Mouse (Mus musculus) limb, embryonic 12.5 days (tissue): ENCODE data around the gene Gm10518. TPM values are rescaled to one million over a fixed set of nuclear protein-coding genes. Genes with fewer than 3 reads are reported as not detected.

Experiments
- ATAC-seq: fragments of 200-750 bp; cut with Nextera tagmentation; 2 replicates; pipeline ENCODE4 v1.8.0; 2017; ENCODE audit warnings: low read depth, moderate TSS enrichment; ENCODE audit not compliant: insufficient number of reproducible peaks, insufficient read depth, low FRiP score, low TSS enrichment
- H3K27ac ChIP-seq: fragments of 300-500 bp; sonication (generic); 2 replicates; pipeline ENCODE4 v1.5.1; 2016; ENCODE audit warnings: mild to moderate bottlenecking, moderate library complexity
- H3K27me3 ChIP-seq: fragments of 300-500 bp; sonication (generic); 2 replicates; pipeline ENCODE4 v1.6.1; 2016; ENCODE audit warnings: mild to moderate bottlenecking, moderate library complexity
- H3K36me3 ChIP-seq: fragments of 300-500 bp; sonication (generic); 2 replicates; pipeline ENCODE4 v1.6.1; 2016; ENCODE audit warnings: mild to moderate bottlenecking, moderate library complexity
- H3K4me1 ChIP-seq: fragments of 300-500 bp; sonication (generic); replicated peaks from 2 replicates; pipeline ENCODE4 v1.6.1; 2016
- H3K4me2 ChIP-seq: fragments of 300-500 bp; sonication (generic); 2 replicates; pipeline ENCODE4 v1.6.1; 2016; ENCODE audit warnings: mild to moderate bottlenecking, moderate library complexity
- H3K4me3 ChIP-seq: fragments of 300-500 bp; sonication (generic); replicated peaks from 2 replicates; pipeline ENCODE4 v1.5.1; 2016; ENCODE audit warnings: mild to moderate bottlenecking
- H3K9ac ChIP-seq: fragments of 300-500 bp; sonication (generic); replicated peaks from 2 replicates; pipeline ENCODE4 v1.6.1; 2016; ENCODE audit warnings: mild to moderate bottlenecking, moderate library complexity
- H3K9me3 ChIP-seq: fragments of 300-500 bp; sonication (generic); 2 replicates; pipeline ENCODE4 v1.6.1; 2016; ENCODE audit warnings: mild to moderate bottlenecking, moderate library complexity
- WGBS: fragments of 180-500 bp; shearing (Covaris S2); methylation state at CpG from one replicate; pipeline ENCODE4 v1.1.7; 2016; 5-methylcytosine and 5-hydroxymethylcytosine counted together
- polyA plus RNA-seq: library from polyadenylated mRNA; unstranded; fragments of >200 nt; fragmentation: Nextera tagmentation; extraction: Ambion mirVana; gene quantifications from 2 replicates; pipeline ENCODE4 v1.2.1, GENCODE M21; 2016

Gm10518 gene
- polyA plus RNA-seq, 1 experiment from 2014 or later = 0.35 TPM

GRCm38 (mm10) chr1:179835753-179836425 is 32.7 kb downstream of the Gm10518 start:
- no peak overlapping the region for H3K4me2 ChIP-seq
- no peak overlapping the region for H3K4me3 ChIP-seq
- no peaks in the 10 kb centered on the region for H3K36me3 ChIP-seq
- 74% methylated on average over 1 of the region's 1 CpGs for WGBS
- no peak overlapping the region for H3K9ac ChIP-seq
- no peaks in the 10 kb centered on the region for H3K27me3 ChIP-seq
- no peak for ATAC-seq
- peaks cover 7% of the 10 kb centered on the region; the same call in 1 of the 2 replicates for H3K9me3 ChIP-seq
- no peak overlapping the region for H3K27ac ChIP-seq
- no peaks in the 10 kb centered on the region for H3K4me1 ChIP-seq

- WGBS = 93% methylated on average over 7 of the region's 7 CpGs
These were observed 33.5 kb downstream of the Gm10518 start for GRCm38 (mm10) chr1:179836426-179837404.

GRCm38 (mm10) chr1:179842568-179842967 is 39.4 kb downstream of the Gm10518 start:
- 0 out of 2 replicates have a peak, but pooled peaks cover 3% of the 10 kb centered on the region for H3K4me1 ChIP-seq
- no peak overlapping the region for H3K9ac ChIP-seq
- ATAC-seq = no peak
- 87% methylated on average over 7 of the region's 7 CpGs for WGBS
- no peaks in the 10 kb centered on the region for H3K27me3 ChIP-seq
- no peak overlapping the region for H3K4me3 ChIP-seq
- H3K36me3 ChIP-seq = no peaks in the 10 kb centered on the region
- no peak overlapping the region for H3K27ac ChIP-seq
- no peaks in the 10 kb centered on the region for H3K9me3 ChIP-seq
- H3K4me2 ChIP-seq = no peak overlapping the region

More at GRCm38 (mm10) chr1:179836426-179837404, 33.5 kb downstream of the Gm10518 start:
- H3K27me3 ChIP-seq = no peaks in the 10 kb centered on the region
- no peak overlapping the region for H3K4me2 ChIP-seq
- no peak for ATAC-seq
- no peak overlapping the region for H3K27ac ChIP-seq
- no peaks in the 10 kb centered on the region for H3K4me1 ChIP-seq
- H3K9me3 ChIP-seq = peaks cover 7% of the 10 kb centered on the region; the same call in 1 of the 2 replicates
- H3K36me3 ChIP-seq = no peaks in the 10 kb centered on the region
- no peak overlapping the region for H3K9ac ChIP-seq
- no peak overlapping the region for H3K4me3 ChIP-seq

- H3K9ac ChIP-seq = no peak overlapping the region
- H3K36me3 ChIP-seq = no peaks in the 10 kb centered on the region
- no peaks in the 10 kb centered on the region for H3K9me3 ChIP-seq
- H3K4me1 ChIP-seq = peaks cover 7% of the 10 kb centered on the region; the same call in 1 of the 2 replicates
- no peak overlapping the region for H3K27ac ChIP-seq
- no peak overlapping the region for H3K4me3 ChIP-seq
- no peak for ATAC-seq
- H3K27me3 ChIP-seq = no peaks in the 10 kb centered on the region
- H3K4me2 ChIP-seq = no peak overlapping the region
- 62% methylated on average over 3 of the region's 3 CpGs for WGBS
These were observed 40.8 kb downstream of the Gm10518 start for GRCm38 (mm10) chr1:179843981-179844380.

DNA sequence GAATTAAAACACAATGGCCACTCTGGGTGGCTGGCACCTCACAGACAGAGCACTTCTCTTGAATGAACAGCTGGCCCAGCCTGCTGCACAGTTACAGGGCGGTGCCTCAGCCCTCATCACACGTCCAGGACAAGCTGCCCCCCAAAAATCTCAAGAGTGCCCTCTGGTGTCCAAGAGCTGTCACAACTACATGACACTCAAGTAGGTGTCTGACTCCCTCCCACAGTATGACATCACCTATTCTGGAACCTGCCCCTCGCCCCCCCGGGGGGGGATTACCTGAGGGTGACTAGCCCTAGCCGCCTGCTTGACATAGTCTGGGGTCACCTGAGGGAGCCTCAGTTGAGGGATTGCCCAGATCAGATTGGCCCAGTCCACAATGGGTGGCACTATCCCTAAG is 41.7 kb downstream of the Gm10518 start:
- H3K9me3 ChIP-seq = no peaks in the 10 kb centered on the region
- H3K4me2 ChIP-seq = no peak overlapping the region
- no peak overlapping the region for H3K4me3 ChIP-seq
- H3K36me3 ChIP-seq = no peaks in the 10 kb centered on the region
- no peak overlapping the region for H3K9ac ChIP-seq
- H3K27me3 ChIP-seq = no peaks in the 10 kb centered on the region
- H3K27ac ChIP-seq = no peak overlapping the region
- peak; percentile 29; the same call in 1 of the 2 replicates for ATAC-seq
- H3K4me1 ChIP-seq = peaks cover 7% of the 10 kb centered on the region; the same call in 1 of the 2 replicates
- WGBS = 24% methylated on average over 5 of the region's 5 CpGs

GRCm38 (mm10) chr1:179845832-179846499 is 42.8 kb downstream of the Gm10518 start:
- no peak for ATAC-seq
- 83% methylated on average over 16 of the region's 16 CpGs for WGBS
- Histone ChIP-seq H3K4me2 (no peak overlapping the region), H3K4me3 (no peak overlapping the region), H3K9me3 (no peaks in the 10 kb centered on the region), H3K27me3 (no peaks in the 10 kb centered on the region), H3K36me3 (no peaks in the 10 kb centered on the region), H3K4me1 (peaks cover 7% of the 10 kb centered on the region; the same call in 1 of the 2 replicates), H3K27ac (no peak overlapping the region), H3K9ac (no peak overlapping the region)

DNA sequence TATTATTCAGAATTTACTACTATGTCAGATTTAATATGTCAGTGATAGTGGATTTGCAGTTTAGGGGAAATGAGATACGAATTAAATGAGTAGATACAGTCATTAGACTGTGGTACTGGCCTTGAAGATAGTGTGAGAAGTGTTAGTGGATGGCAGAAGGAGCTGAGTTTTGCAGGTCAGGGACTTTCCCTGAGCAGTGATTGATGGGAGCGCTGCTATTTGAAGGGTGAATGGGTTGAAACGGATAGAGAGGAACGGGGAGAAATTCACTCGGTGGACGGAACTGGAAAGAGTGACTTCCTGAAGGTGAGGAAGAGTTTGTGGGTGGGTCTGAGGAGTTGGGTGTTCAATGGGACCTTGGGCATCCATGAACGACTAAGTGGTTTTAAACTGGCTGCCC is 44.0 kb downstream of the Gm10518 start:
- H3K4me3 ChIP-seq = no peak overlapping the region
- WGBS = 52% methylated on average over 7 of the region's 7 CpGs
- H3K9ac ChIP-seq = no peak overlapping the region
- no peaks in the 10 kb centered on the region for H3K9me3 ChIP-seq
- peaks cover 7% of the 10 kb centered on the region; the same call in 1 of the 2 replicates for H3K4me1 ChIP-seq
- no peak overlapping the region for H3K4me2 ChIP-seq
- H3K36me3 ChIP-seq = no peaks in the 10 kb centered on the region
- H3K27me3 ChIP-seq = no peaks in the 10 kb centered on the region
- 0 out of 2 replicates have a peak, but pooled peaks have one; percentile 15 for ATAC-seq
- H3K27ac ChIP-seq = no peak overlapping the region

DNA sequence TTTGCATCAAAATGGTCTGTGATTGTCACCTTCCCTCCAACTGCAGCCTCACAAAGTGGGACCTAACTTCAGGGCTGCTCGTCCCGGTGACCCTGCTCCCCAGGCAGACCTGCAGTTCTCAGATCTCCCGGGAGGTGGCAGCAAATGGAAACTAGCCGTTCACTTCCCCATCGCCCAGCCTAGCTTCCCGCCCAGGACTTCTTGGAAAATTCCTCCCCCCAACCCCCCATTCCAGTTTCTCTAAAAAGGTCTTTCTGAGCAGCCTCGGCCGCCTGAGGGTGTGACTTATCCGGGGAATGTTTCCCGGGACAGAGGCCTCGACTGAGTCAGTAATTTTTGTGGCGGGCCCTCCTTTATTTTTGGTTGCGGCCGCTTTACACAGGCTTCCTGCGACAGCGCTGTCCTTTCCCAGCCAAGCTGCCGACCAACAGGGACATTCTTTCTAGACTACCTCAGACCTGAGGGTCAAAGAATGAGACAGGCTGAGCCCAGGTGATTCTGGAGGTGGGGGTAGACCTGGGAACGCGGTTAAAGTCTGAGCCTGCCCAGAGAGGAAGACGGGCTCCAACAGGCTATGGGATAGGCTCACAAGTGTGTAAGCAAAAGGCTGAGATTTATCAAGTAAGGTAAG is 44.7 kb downstream of the Gm10518 start:
- no peaks in the 10 kb centered on the region for H3K9me3 ChIP-seq
- H3K4me3 ChIP-seq = peak overlapping the region; percentile 38
- peak overlapping the region; percentile 56 for H3K4me2 ChIP-seq
- peaks cover 7% of the 10 kb centered on the region; the same call in 1 of the 2 replicates for H3K4me1 ChIP-seq
- 3% methylated on average over 20 of the region's 20 CpGs for WGBS
- H3K27me3 ChIP-seq = no peaks in the 10 kb centered on the region
- H3K27ac ChIP-seq = peak overlapping the region; percentile 69; the same call in 1 of the 2 replicates
- no peaks in the 10 kb centered on the region for H3K36me3 ChIP-seq
- peak; percentile 35; the same call in 1 of the 2 replicates for ATAC-seq
- H3K9ac ChIP-seq = peak overlapping the region; percentile 65

- ATAC-seq = no peak
- Histone ChIP-seq H3K9ac (no peak overlapping the region), H3K9me3 (no peaks in the 10 kb centered on the region), H3K4me3 (no peak overlapping the region), H3K4me1 (peaks cover 4% of the 10 kb centered on the region; the same call in 1 of the 2 replicates), H3K27ac (0 out of 2 replicates have a peak overlapping the region, but pooled peaks have one; percentile 23), H3K27me3 (no peaks in the 10 kb centered on the region), H3K36me3 (no peaks in the 10 kb centered on the region), H3K4me2 (no peak overlapping the region)
- WGBS = 29% methylated on average over 4 of the region's 4 CpGs
These were observed 50.2 kb downstream of the Gm10518 start for GRCm38 (mm10) chr1:179853421-179853820.
